Mouse (Mus musculus) neural tube, embryonic 15.5 days (tissue): Measurements from ENCODE around the gene Asb11. TPM values are rescaled to one million over a fixed set of nuclear protein-coding genes. Genes with fewer than 3 reads are reported as not detected.

Experiments used
- ATAC-seq: fragments of 200-750 bp; cut with Nextera tagmentation; 2 replicates; pipeline ENCODE4 v1.8.0; 2017; ENCODE audit warnings: mild to moderate bottlenecking, moderate TSS enrichment, moderate library complexity; ENCODE audit not compliant: low FRiP score
- H3K27ac ChIP-seq: fragments of 300-500 bp; sonication (generic); replicated peaks from 2 replicates; pipeline ENCODE4 v1.5.1; 2015; ENCODE audit warnings: mild to moderate bottlenecking, inconsistent platforms
- H3K27me3 ChIP-seq: fragments of 300-500 bp; sonication (generic); replicated peaks from 2 replicates; pipeline ENCODE4 v1.6.1; 2015; ENCODE audit warnings: inconsistent platforms
- H3K36me3 ChIP-seq: fragments of 300-500 bp; sonication (generic); 2 replicates; pipeline ENCODE4 v1.6.1; 2015; ENCODE audit warnings: inconsistent platforms
- H3K4me1 ChIP-seq: fragments of 300-500 bp; sonication (generic); 2 replicates; pipeline ENCODE4 v1.6.1; 2015; ENCODE audit warnings: inconsistent platforms
- H3K4me2 ChIP-seq: fragments of 300-500 bp; sonication (generic); 2 replicates; pipeline ENCODE4 v1.6.1; 2015; ENCODE audit warnings: inconsistent platforms, mild to moderate bottlenecking, moderate library complexity
- H3K4me3 ChIP-seq: fragments of 300-500 bp; sonication (generic); replicated peaks from 2 replicates; pipeline ENCODE4 v1.5.1; 2015; ENCODE audit warnings: mild to moderate bottlenecking, inconsistent platforms
- H3K9ac ChIP-seq: fragments of 300-500 bp; sonication (generic); replicated peaks from 2 replicates; pipeline ENCODE4 v1.6.1; 2015; ENCODE audit warnings: mild to moderate bottlenecking, inconsistent platforms
- H3K9me3 ChIP-seq: fragments of 300-500 bp; sonication (generic); replicated peaks from 2 replicates; pipeline ENCODE4 v1.6.1; 2016; ENCODE audit warnings: inconsistent platforms
- WGBS: fragments of 180-500 bp; shearing (Covaris S2); methylation state at CpG from one replicate; pipeline ENCODE4 v1.1.7; 2015; ENCODE audit warnings: mixed read lengths; 5-methylcytosine and 5-hydroxymethylcytosine counted together
- polyA plus RNA-seq: library from polyadenylated mRNA; unstranded; fragments of >200 nt; fragmentation: Nextera tagmentation; extraction: Ambion mirVana; gene quantifications from 2 replicates; pipeline ENCODE4 v1.2.1, GENCODE M21; 2015

Gene Asb11
- not detected in 2 replicates for polyA plus RNA-seq

- no peak within 1 kb of the TSS for H3K4me3 ChIP-seq
- H3K9ac ChIP-seq: no peak within 1 kb of the TSS
- H3K4me2 ChIP-seq: no peak within 1 kb of the TSS
- no peaks in the 10 kb centered on the region for H3K27me3 ChIP-seq
- no peak for ATAC-seq
- H3K36me3 ChIP-seq: 0 out of 2 replicates have a peak, but pooled peaks cover under 1% of the 10 kb centered on the region
- no peaks in the 10 kb centered on the region for H3K4me1 ChIP-seq
- WGBS: 78% methylated on average over 8 of the region's 8 CpGs
- no peak within 1 kb of the TSS for H3K27ac ChIP-seq
- no peaks in the 10 kb centered on the region for H3K9me3 ChIP-seq
Measured at GRCm38 (mm10) chrX:164436709-164437108, at the start of gene Asb11. TSS of gene Asb11 (plus strand) at chrX:164436994.

DNA sequence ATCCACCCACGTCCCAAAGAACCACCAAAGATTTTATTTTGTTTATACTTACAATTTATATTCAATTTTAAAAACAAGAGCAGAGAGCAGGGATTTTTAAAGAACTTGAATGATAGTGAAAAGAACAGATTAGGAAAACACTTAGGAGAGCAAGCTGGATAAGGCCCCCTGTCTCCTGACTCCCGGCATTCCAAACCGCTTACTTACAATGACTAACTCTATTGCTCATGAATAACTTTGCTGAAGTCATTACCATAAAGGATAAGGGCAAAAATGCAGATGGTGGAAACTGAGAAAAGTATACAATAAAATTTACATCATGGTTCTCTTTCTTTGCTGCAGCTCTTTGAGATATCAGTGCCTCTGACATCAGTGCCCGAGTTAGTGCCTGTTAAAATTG lies 42.7 kb upstream of the Asb11 start:
- Histone ChIP-seq H3K4me3 (no peak overlapping the region), H3K9ac (no peak overlapping the region), H3K4me2 (no peak overlapping the region), H3K9me3 (no peaks in the 10 kb centered on the region), H3K36me3 (no peaks in the 10 kb centered on the region), H3K27me3 (0 out of 2 replicates have a peak, but pooled peaks cover 3% of the 10 kb centered on the region), H3K4me1 (no peaks in the 10 kb centered on the region), H3K27ac (no peak overlapping the region)
- ATAC-seq: no peak
- WGBS: 82% methylated on average over 4 of the region's 4 CpGs

GRCm38 (mm10) chrX:164398456-164398855 lies 38.3 kb upstream of the Asb11 start:
- Histone ChIP-seq H3K27me3 (0 out of 2 replicates have a peak, but pooled peaks cover 3% of the 10 kb centered on the region), H3K9me3 (no peaks in the 10 kb centered on the region), H3K4me1 (no peaks in the 10 kb centered on the region), H3K27ac (no peak overlapping the region), H3K4me3 (no peak overlapping the region), H3K36me3 (no peaks in the 10 kb centered on the region), H3K9ac (no peak overlapping the region), H3K4me2 (no peak overlapping the region)
- ATAC-seq: peak; percentile 50; the same call in 1 of the 2 replicates
- 65% methylated on average over 3 of the region's 3 CpGs for WGBS

DNA sequence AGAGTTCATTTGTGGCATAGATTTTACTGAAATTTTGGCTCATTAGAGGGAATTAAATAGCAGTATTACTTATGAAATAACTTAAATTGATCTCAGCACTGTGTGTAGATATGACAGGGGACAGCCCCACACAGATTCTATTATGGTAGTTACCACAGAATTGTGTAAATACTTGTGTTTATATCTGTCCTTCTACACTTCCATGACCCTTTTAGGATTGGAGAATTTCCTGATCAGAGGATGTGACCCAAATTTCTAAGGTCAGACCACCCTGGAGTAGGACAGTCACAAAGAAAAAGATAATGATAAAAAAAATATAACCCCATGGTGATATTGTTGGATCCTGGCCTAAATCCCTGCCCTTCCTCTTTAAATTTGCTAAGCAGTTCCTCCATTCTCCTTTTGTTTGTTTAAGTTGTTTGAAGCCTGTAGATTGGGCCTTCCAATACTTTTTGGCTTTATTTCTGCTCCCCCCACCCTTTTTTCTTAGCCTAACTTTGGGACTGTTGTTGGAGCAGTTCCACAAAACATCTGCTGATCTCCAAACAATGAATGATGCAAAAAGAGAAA lies 31.6 kb upstream of the Asb11 start:
- no peak for ATAC-seq
- Histone ChIP-seq H3K36me3 (no peaks in the 10 kb centered on the region), H3K4me1 (no peaks in the 10 kb centered on the region), H3K4me2 (no peak overlapping the region), H3K9ac (no peak overlapping the region), H3K4me3 (no peak overlapping the region), H3K9me3 (no peaks in the 10 kb centered on the region), H3K27me3 (no peaks in the 10 kb centered on the region), H3K27ac (no peak overlapping the region)

DNA sequence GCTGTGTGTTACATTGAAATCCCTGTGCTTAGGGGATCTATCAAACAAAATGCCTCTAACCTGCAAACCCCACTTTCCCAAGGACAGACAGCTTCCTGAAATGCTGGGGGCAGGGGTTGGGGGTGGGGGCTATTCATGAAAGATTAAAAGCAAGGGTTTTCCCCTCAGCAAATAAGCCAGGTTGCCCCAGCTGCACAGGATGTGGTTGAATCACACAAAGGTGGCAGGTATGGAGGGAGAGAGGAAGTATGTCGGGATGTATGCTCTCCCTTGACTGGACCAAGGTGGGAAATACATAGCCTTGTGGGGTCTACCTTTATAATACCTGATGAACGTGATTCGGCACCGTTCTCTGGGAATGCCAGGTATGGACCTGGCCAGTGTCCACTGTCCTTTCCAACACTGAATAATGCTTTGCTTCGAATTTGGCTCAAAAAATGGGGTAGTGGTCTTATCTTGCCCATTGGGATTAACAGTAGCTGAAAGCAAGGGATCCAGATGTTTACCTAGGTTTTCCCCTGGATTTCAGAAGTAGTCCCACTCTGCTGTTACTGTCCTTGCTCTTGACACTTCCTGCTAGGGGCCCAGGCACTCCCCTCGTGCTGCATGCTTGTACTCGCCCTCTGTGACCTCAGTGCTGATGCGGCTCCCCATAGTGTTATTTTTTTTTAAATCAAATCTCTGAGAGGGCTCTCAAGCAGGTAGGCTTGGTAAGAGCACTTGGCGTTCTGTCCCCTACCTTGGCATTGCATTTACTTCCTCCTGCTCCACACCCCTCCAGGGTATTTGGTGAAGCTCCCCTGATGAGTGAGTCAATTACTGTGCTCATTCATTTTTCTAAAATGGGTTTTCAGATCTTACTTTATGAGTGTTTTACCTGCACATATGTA lies 30.4 kb upstream of the Asb11 start:
- Histone ChIP-seq H3K27me3 (no peaks in the 10 kb centered on the region), H3K9me3 (no peaks in the 10 kb centered on the region), H3K4me3 (no peak overlapping the region)

DNA sequence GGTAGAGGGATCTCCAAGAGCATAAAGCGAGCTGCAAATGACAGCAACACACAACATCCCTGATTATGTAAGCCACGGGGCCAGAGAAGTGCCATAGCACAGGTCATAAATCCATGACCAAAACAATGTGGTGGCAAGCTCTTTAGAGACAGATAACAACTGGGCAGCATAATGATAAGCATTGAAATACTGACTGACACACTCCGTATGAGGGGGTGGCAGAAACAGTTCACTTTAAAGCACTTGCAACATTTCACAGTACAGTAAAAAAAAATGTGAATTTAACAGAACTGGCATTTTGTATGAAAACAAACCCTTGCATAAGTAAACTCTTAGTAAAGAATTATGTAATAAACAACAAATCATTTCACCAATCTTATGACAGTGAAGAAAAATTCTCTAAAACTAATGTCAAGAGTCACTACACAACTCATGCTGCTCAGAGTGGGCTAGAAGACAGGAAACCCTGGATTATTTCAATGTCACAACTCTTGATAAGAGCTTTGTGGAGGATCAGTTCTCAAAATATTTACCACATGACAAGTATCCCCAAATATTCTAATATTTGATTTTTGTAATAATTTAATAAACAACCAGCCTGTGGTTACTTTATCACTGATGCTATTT lies 28.4 kb upstream of the Asb11 start:
- Histone ChIP-seq H3K27ac (no peak overlapping the region), H3K4me2 (no peak overlapping the region), H3K9me3 (no peaks in the 10 kb centered on the region), H3K36me3 (no peaks in the 10 kb centered on the region), H3K4me1 (no peaks in the 10 kb centered on the region), H3K27me3 (peaks cover 3% of the 10 kb centered on the region; the same call in 1 of the 2 replicates), H3K9ac (no peak overlapping the region), H3K4me3 (no peak overlapping the region)
- no peak for ATAC-seq
- 62% methylated on average over 3 of the region's 3 CpGs for WGBS

More for the DNA sequence above, 30.4 kb upstream of the Asb11 start:
- H3K4me1 ChIP-seq: no peaks in the 10 kb centered on the region
- WGBS: 83% methylated on average over 9 of the region's 9 CpGs
- H3K27ac ChIP-seq: no peak overlapping the region
- no peak overlapping the region for H3K9ac ChIP-seq
- no peaks in the 10 kb centered on the region for H3K36me3 ChIP-seq
- no peak for ATAC-seq
- no peak overlapping the region for H3K4me2 ChIP-seq

- ATAC-seq: no peak
- H3K9ac ChIP-seq: no peak overlapping the region
- H3K4me1 ChIP-seq: no peaks in the 10 kb centered on the region
- no peak overlapping the region for H3K4me3 ChIP-seq
- WGBS: 90% methylated on average over 1 of the region's 1 CpGs
- H3K9me3 ChIP-seq: no peaks in the 10 kb centered on the region
- H3K27ac ChIP-seq: no peak overlapping the region
- H3K36me3 ChIP-seq: no peaks in the 10 kb centered on the region
- H3K27me3 ChIP-seq: peaks cover 6% of the 10 kb centered on the region
- no peak overlapping the region for H3K4me2 ChIP-seq
Measured at GRCm38 (mm10) chrX:164410562-164410961, 26.2 kb upstream of the Asb11 start.

DNA sequence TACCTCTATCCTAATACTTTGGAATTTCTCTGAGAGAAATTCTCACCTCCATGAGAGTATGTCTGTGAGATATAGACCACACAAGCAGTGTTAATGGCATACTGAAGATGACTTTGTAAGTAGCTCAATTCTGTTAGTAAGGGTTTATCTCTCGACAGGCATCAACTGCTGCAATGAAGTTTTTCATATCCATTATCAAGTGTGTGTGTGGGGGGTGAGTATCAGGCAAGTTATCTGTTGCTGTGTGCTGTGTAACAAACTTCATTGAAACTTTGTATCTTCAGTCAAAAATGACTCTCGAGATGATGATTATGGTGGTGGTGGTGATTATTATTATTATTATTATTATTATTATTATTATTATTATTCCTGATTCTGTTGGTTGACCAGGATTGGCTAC lies 20.0 kb upstream of the Asb11 start:
- Histone ChIP-seq H3K27me3 (peaks cover 15% of the 10 kb centered on the region), H3K4me3 (no peak overlapping the region), H3K27ac (no peak overlapping the region), H3K4me1 (peaks cover 7% of the 10 kb centered on the region), H3K36me3 (no peaks in the 10 kb centered on the region), H3K4me2 (no peak overlapping the region), H3K9me3 (no peaks in the 10 kb centered on the region), H3K9ac (no peak overlapping the region)
- ATAC-seq: no peak
- 88% methylated on average over 2 of the region's 2 CpGs for WGBS

GRCm38 (mm10) chrX:164418008-164418407 lies 18.8 kb upstream of the Asb11 start:
- Histone ChIP-seq H3K9me3 (no peaks in the 10 kb centered on the region), H3K36me3 (no peaks in the 10 kb centered on the region), H3K4me3 (no peak overlapping the region), H3K27ac (no peak overlapping the region), H3K4me1 (peaks cover 7% of the 10 kb centered on the region), H3K4me2 (no peak overlapping the region), H3K9ac (no peak overlapping the region), H3K27me3 (peaks cover 12% of the 10 kb centered on the region; the same call in 1 of the 2 replicates)
- ATAC-seq: no peak

- Histone ChIP-seq H3K9me3 (no peaks in the 10 kb centered on the region), H3K27ac (peak within 1 kb of the TSS; percentile 77), H3K4me3 (peak within 1 kb of the TSS; percentile 55), H3K4me1 (peaks cover 7% of the 10 kb centered on the region), H3K27me3 (peaks cover 12% of the 10 kb centered on the region; the same call in 1 of the 2 replicates), H3K36me3 (no peaks in the 10 kb centered on the region), H3K4me2 (peak within 1 kb of the TSS; percentile 60), H3K9ac (peak within 1 kb of the TSS; percentile 55)
- peak; percentile 100 for ATAC-seq
- 18% methylated on average over 40 of the region's 40 CpGs for WGBS
Measured at GRCm38 (mm10) chrX:164419471-164419939, 17.3 kb upstream of the Asb11 start, which contains the start of gene Piga. TSS of gene Piga (plus strand) at chrX:164419787.

DNA sequence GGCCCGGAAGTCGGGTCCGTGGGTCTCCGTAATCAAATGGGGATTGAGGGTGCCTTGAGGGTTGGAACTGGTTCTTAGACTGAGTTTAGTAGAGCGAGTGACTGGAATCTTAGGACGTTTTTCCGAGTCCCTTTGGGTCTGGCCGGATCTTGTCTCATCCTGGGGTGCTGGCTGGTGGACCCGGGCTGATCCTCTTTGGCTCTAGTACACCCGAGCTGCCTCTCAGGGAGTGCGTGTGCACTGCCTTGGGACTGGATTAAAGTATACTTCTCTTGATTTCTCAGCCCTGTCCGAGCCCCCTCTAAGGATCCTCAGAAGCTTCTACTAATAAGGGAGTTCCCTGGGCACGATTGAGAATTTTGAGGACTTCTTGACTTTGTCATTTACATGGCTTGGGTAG lies 16.8 kb upstream of the Asb11 start:
- H3K4me1 ChIP-seq: peaks cover 7% of the 10 kb centered on the region
- 25% methylated on average over 13 of the region's 13 CpGs for WGBS
- peak; percentile 51 for ATAC-seq
- peaks cover 9% of the 10 kb centered on the region; the same call in 1 of the 2 replicates for H3K27me3 ChIP-seq
- H3K36me3 ChIP-seq: no peaks in the 10 kb centered on the region
- no peaks in the 10 kb centered on the region for H3K9me3 ChIP-seq
- peak overlapping the region; percentile 55 for H3K9ac ChIP-seq
- peak overlapping the region; percentile 55 for H3K4me3 ChIP-seq
- H3K27ac ChIP-seq: peak overlapping the region; percentile 77
- H3K4me2 ChIP-seq: peak overlapping the region; percentile 60
